9 mouse cellular contexts compared by ENCODE assay signal in genomic region chr2:93014093-93014937, GRCm38 (mm10). TPM values are rescaled to one million over a fixed set of nuclear protein-coding genes. Genes with fewer than 3 reads are reported as not detected.
DNase-seq lines count a peak whose midpoint lies in the region; ATAC-seq and TF ChIP-seq lines count a peak whose summit lies in the region.
"Had no signal": no experiment of that assay in that cellular context is flagged by ENCODE, and none has a peak within 500 bp of the region (broad histone marks: within the 10 kb centered on the region; RNA-seq: fewer than 3 reads in every experiment).

No protein-coding gene starts in this region.

- peaks cover 0 to 2% of the 10 kb centered on the region in 2 experiments; a peak in 1 of 4 replicates for H3K36me3 ChIP-seq in MEL (ENCODE audit: control insufficient read depth in 1 of 2, insufficient read depth in 2 of 2, low read length in 2 of 2)
- H3K36me3 ChIP-seq in embryonic facial prominence, embryonic 14.5 days (ENCODE audit: control insufficient read depth, insufficient read depth, low read length) = peaks cover 29% of the 10 kb centered on the region
- H3K36me3 ChIP-seq in hindbrain, embryonic 13.5 days = peaks cover 14% of the 10 kb centered on the region
- no peaks in the 10 kb centered on the region for H3K36me3 ChIP-seq in liver, adult 2 months (ENCODE audit: control insufficient read depth, insufficient read depth, low read length)
- H3K36me3 ChIP-seq in midbrain, embryonic 16.5 days (ENCODE audit: control insufficient read depth, insufficient read depth, low read length) = peaks cover 3% of the 10 kb centered on the region; the same call in 1 of the 2 replicates

- peak; percentile 15 for DNase-seq in CD4-positive, CD25-positive, alpha-beta regulatory T cell, adult 2 months (ENCODE audit: low read depth, low spot score)
- peak; percentile 52 for DNase-seq in MEL (ENCODE audit: low read depth, low spot score)
- DNase-seq in embryonic facial prominence, embryonic 14.5 days (ENCODE audit: low spot score) = peak; percentile 87
- DNase-seq in liver, adult 2 months (ENCODE audit: extremely low read depth, low read depth, low spot score) = peak; percentile 6
- peak; percentile 34 for DNase-seq in thymus, postnatal 25 days

- TF ChIP-seq EP300 in MEL (IDR thresholded peaks at IDR 0.05; ENCODE audit: low read depth in 1 of 2, low read length in 2 of 2) = 0 out of 4 replicates have a peak, but pooled peaks of 1 of the 2 experiments have one; percentile 11

- H3K27me3 ChIP-seq in MEL (ENCODE audit: control insufficient read depth in 1 of 2, insufficient read depth in 2 of 2, low read length in 2 of 2) = no peaks in the 10 kb centered on the region
- no peaks in the 10 kb centered on the region for H3K27me3 ChIP-seq in embryonic facial prominence, embryonic 14.5 days (replicated peaks; ENCODE audit: control insufficient read depth, insufficient read depth, low read length)
- no peaks in the 10 kb centered on the region for H3K27me3 ChIP-seq in hindbrain, embryonic 13.5 days
- H3K27me3 ChIP-seq in liver, adult 2 months (ENCODE audit: control insufficient read depth, insufficient read depth, low read length) = peaks cover 6% of the 10 kb centered on the region; the same call in 1 of the 2 replicates
- H3K27me3 ChIP-seq in midbrain, embryonic 16.5 days (ENCODE audit: control insufficient read depth, insufficient read depth, low read depth, low read length) = no peaks in the 10 kb centered on the region

- WGBS in embryonic facial prominence, embryonic 14.5 days = 2% methylated on average over 9 of the region's 50 CpGs
- WGBS in hindbrain, embryonic 13.5 days = 5% methylated on average over 39 of the region's 50 CpGs
- WGBS in liver, adult 2 months = 16% methylated on average over 45 of the region's 50 CpGs
- 7% methylated on average over 19 of the region's 50 CpGs for WGBS in midbrain, embryonic 16.5 days

- peak overlapping the region; percentile 92 for H3K4me2 ChIP-seq in embryonic facial prominence, embryonic 14.5 days (ENCODE audit: low read depth, low read length)
- H3K4me2 ChIP-seq in hindbrain, embryonic 13.5 days = peak overlapping the region; percentile 97
- peak overlapping the region; percentile 95 for H3K4me2 ChIP-seq in midbrain, embryonic 16.5 days (ENCODE audit: low read length)

- no peaks in the 10 kb centered on the region for H3K4me1 ChIP-seq in MEL (ENCODE audit: control insufficient read depth in 1 of 2, insufficient read depth in 2 of 2, low read length in 2 of 2)
- H3K4me1 ChIP-seq in embryonic facial prominence, embryonic 14.5 days (ENCODE audit: control insufficient read depth, insufficient read depth, low read length) = peaks cover 43% of the 10 kb centered on the region
- peaks cover 33% of the 10 kb centered on the region for H3K4me1 ChIP-seq in hindbrain, embryonic 13.5 days (replicated peaks)
- H3K4me1 ChIP-seq in liver, adult 2 months (ENCODE audit: control insufficient read depth, insufficient read depth, low read length) = 0 out of 2 replicates have a peak, but pooled peaks cover 2% of the 10 kb centered on the region
- H3K4me1 ChIP-seq in midbrain, embryonic 16.5 days (ENCODE audit: control insufficient read depth, insufficient read depth, low read length) = peaks cover 14% of the 10 kb centered on the region

- H3K79me2 ChIP-seq in MEL (ENCODE audit: control insufficient read depth, insufficient read depth, low read length, poor library complexity) = no peaks in the 10 kb centered on the region; the same call in 1 of the 2 replicates
- no peaks in the 10 kb centered on the region for H3K79me2 ChIP-seq in liver, adult 2 months (ENCODE audit: control insufficient read depth, insufficient read depth, low read length)

- ATAC-seq in CD4-positive, CD25-positive, alpha-beta regulatory T cell, adult 4 months = no peak
- peak; percentile 89 for ATAC-seq in embryonic facial prominence, embryonic 14.5 days (ENCODE audit: low read depth)
- peak; percentile 74 for ATAC-seq in hindbrain, embryonic 13.5 days (ENCODE audit: low FRiP score)
- ATAC-seq in midbrain, embryonic 16.5 days = peak; percentile 67

- no peak for TF ChIP-seq CTCF in MEL (IDR thresholded peaks at IDR 0.05 in 2 of 3, conservative IDR thresholded peaks at IDR 0.05 in 1 of 3; ENCODE audit: control insufficient read depth in 1 of 3, insufficient read depth in 1 of 3, low read depth in 2 of 3, low read length in 3 of 3, poor library complexity in 1 of 3, severe bottlenecking in 1 of 3)
- no peak for TF ChIP-seq CTCF in liver, adult 2 months (IDR thresholded peaks at IDR 0.05; ENCODE audit: low read depth, low read length)

- H3K9me3 ChIP-seq in MEL (replicated peaks; ENCODE audit: insufficient read depth, low read length) = no peaks in the 10 kb centered on the region
- no peaks in the 10 kb centered on the region for H3K9me3 ChIP-seq in embryonic facial prominence, embryonic 14.5 days (ENCODE audit: control insufficient read depth, low read length)
- H3K9me3 ChIP-seq in hindbrain, embryonic 13.5 days = no peaks in the 10 kb centered on the region
- no peaks in the 10 kb centered on the region for H3K9me3 ChIP-seq in midbrain, embryonic 16.5 days (replicated peaks; ENCODE audit: control insufficient read depth, low read length, poor library complexity, severe bottlenecking)

- H3K9ac ChIP-seq in MEL (ENCODE audit: control insufficient read depth, low read depth, low read length, poor library complexity, severe bottlenecking) = peak overlapping the region; percentile 64
- H3K9ac ChIP-seq in embryonic facial prominence, embryonic 14.5 days (ENCODE audit: low read depth, low read length) = peak overlapping the region; percentile 72
- peak overlapping the region; percentile 83 for H3K9ac ChIP-seq in hindbrain, embryonic 13.5 days
- peak overlapping the region; percentile 3 for H3K9ac ChIP-seq in liver, adult 2 months (ENCODE audit: low read depth, low read length)
- peak overlapping the region; percentile 81 for H3K9ac ChIP-seq in midbrain, embryonic 16.5 days (ENCODE audit: low read depth, low read length)

- H3K27ac ChIP-seq in MEL (ENCODE audit: control insufficient read depth, low read depth, low read length) = peak overlapping the region; percentile 13; the same call in 1 of the 2 replicates
- H3K27ac ChIP-seq in embryonic facial prominence, embryonic 14.5 days (replicated peaks; ENCODE audit: low read depth, low read length) = peak overlapping the region; percentile 85
- peak overlapping the region; percentile 78 for H3K27ac ChIP-seq in hindbrain, embryonic 13.5 days
- 0 out of 2 replicates have a peak overlapping the region, but pooled peaks have one; percentile 12 for H3K27ac ChIP-seq in liver, adult 2 months (replicated peaks; ENCODE audit: insufficient read depth, low read depth, low read length)
- H3K27ac ChIP-seq in midbrain, embryonic 16.5 days (ENCODE audit: low read length) = peak overlapping the region; percentile 19
- H3K27ac ChIP-seq: macrophage had no signal

- peak overlapping the region; percentile 35 to 41; a peak in 3 of 4 replicates for H3K4me3 ChIP-seq in MEL (ENCODE audit: control insufficient read depth in 1 of 2, insufficient read depth in 1 of 2, low read depth in 2 of 2, low read length in 2 of 2)
- peak overlapping the region; percentile 59 for H3K4me3 ChIP-seq in embryonic facial prominence, embryonic 14.5 days (ENCODE audit: low read depth, low read length)
- H3K4me3 ChIP-seq in hindbrain, embryonic 13.5 days = peak overlapping the region; percentile 60
- H3K4me3 ChIP-seq in liver, adult 2 months (ENCODE audit: insufficient read depth, low read depth, low read length) = peak overlapping the region; percentile 49
- H3K4me3 ChIP-seq in midbrain, embryonic 16.5 days (ENCODE audit: low read depth, low read length) = peak overlapping the region; percentile 65

- TF ChIP-seq POLR2A in MEL (IDR thresholded peaks at IDR 0.05; ENCODE audit: control insufficient read depth in 1 of 2, insufficient read depth in 1 of 2, low read depth in 1 of 2, low read length in 2 of 2, poor library complexity in 1 of 2) = peak in 1 of 2 experiments; percentile 8; a peak in 1 of 4 replicates
- no peak for TF ChIP-seq POLR2A in liver, adult 2 months (IDR thresholded peaks at IDR 0.05; ENCODE audit: extremely low read depth, insufficient read depth, low read length)

- TF ChIP-seq RAD21 in MEL (IDR thresholded peaks at IDR 0.05; ENCODE audit: low read depth, low read length) = no peak

TF ChIP-seq in MEL, 35 proteins besides CTCF, POLR2A, EP300 and RAD21:
- TF ChIP-seq ETS1 (IDR thresholded peaks at IDR 0.05; ENCODE audit: low read depth, low read length) (no peak), TCF12 (IDR thresholded peaks at IDR 0.05; ENCODE audit: low read depth, low read length) (0 out of 2 replicates have a peak, but pooled peaks have one; percentile 12), NELFE (IDR thresholded peaks at IDR 0.05; ENCODE audit: low read depth, low read length) (peak; percentile 21; the same call in 1 of the 2 replicates), MAZ (IDR thresholded peaks at IDR 0.05; ENCODE audit: low read depth, low read length) (peak; percentile 71; the same call in 1 of the 2 replicates)

RNA-seq across cellular contexts. Expression of gene Prdm11, which starts 31.7 kb away (rescaled TPM):
- polyA plus RNA-seq in CD4-positive, CD25-positive, alpha-beta regulatory T cell, adult 4 months (2017; shearing (Covaris generic)) = 1 to 10 TPM; 1.8 to 2.1 TPM
- total RNA-seq in MEL (2012; rRNA removed) = 5.5 and 5.6 TPM in 2 replicates
- polyA plus RNA-seq in MEL (2012; ENCODE audit: insufficient read depth in 1 of 2, insufficient read length in 2 of 2, low read depth in 1 of 2, low replicate concordance in 2 of 2, missing spikeins in 1 of 2) = 1 to 10 TPM in 1 of 2 experiments, not detected in 1; 9.2 TPM
- 4.6 and 4.8 TPM in 2 replicates for polyA plus RNA-seq in embryonic facial prominence, embryonic 14.5 days (2014; fragmentation: Nextera tagmentation; extraction: Ambion mirVana)
- polyA plus RNA-seq in hindbrain, embryonic 13.5 days (2015; fragmentation: Nextera tagmentation; extraction: Ambion mirVana) = 1.8 and 1.9 TPM in 2 replicates
- total RNA-seq in liver, adult 2 months (2014; rRNA removed) = 0.46 and 0.54 TPM in 2 replicates
- polyA plus RNA-seq in liver, adult 2 months (2012; rRNA removed) = 0.45 and 0.73 TPM in 2 replicates
- polyA plus RNA-seq in midbrain, embryonic 16.5 days (2015; fragmentation: Nextera tagmentation; extraction: Ambion mirVana) = 2.1 and 2.6 TPM in 2 replicates

Comparison
In these comparisons a context has a peak if more than half of its experiments do, and no peak if none do; other contexts are left out.
1. DNase-seq: peak in every context shown above with its lines; median percentile 87 in embryonic facial prominence, embryonic 14.5 days; 52 in MEL; 34 in thymus, postnatal 25 days; 15 in CD4-positive, CD25-positive, alpha-beta regulatory T cell, adult 2 months; 6 in liver, adult 2 months.
2. H3K27ac ChIP-seq: peak in every context shown above with its lines; median percentile 85 in embryonic facial prominence, embryonic 14.5 days; 78 in hindbrain, embryonic 13.5 days; 19 in midbrain, embryonic 16.5 days; 13 in MEL; 12 in liver, adult 2 months.
3. H3K9ac ChIP-seq: peak in every context shown above with its lines; median percentile 83 in hindbrain, embryonic 13.5 days; 81 in midbrain, embryonic 16.5 days; 72 in embryonic facial prominence, embryonic 14.5 days; 64 in MEL; 3 in liver, adult 2 months.